Mouse (Mus musculus) intestine, postnatal 0 days (tissue): ENCODE data around the gene Cir1. TPM values are rescaled to one million over a fixed set of nuclear protein-coding genes. Genes with fewer than 3 reads are reported as not detected.

Source experiments
- ATAC-seq: fragments of 200-750 bp; cut with Nextera tagmentation; 2 replicates; pipeline ENCODE4 v1.8.0; 2017; ENCODE audit warnings: mild to moderate bottlenecking, moderate TSS enrichment, moderate library complexity
- H3K27ac ChIP-seq: fragments of 300-500 bp; sonication (generic); 2 replicates; pipeline ENCODE4 v1.5.1; 2014; ENCODE audit warnings: mild to moderate bottlenecking, low read depth, low read length, moderate library complexity
- H3K27me3 ChIP-seq: fragments of 300-500 bp; sonication (generic); replicated peaks from 2 replicates; pipeline ENCODE4 v1.6.1; 2014; ENCODE audit warnings: low read length, mixed read lengths; ENCODE audit not compliant: control insufficient read depth, insufficient read depth
- H3K36me3 ChIP-seq: fragments of 300-500 bp; sonication (generic); 2 replicates; pipeline ENCODE4 v1.6.1; 2014; ENCODE audit warnings: mild to moderate bottlenecking, moderate library complexity; ENCODE audit not compliant: control insufficient read depth, insufficient read depth
- H3K4me1 ChIP-seq: fragments of 300-500 bp; sonication (generic); replicated peaks from 2 replicates; pipeline ENCODE4 v1.6.1; 2014; ENCODE audit warnings: antibody characterized with exemption, low read length, mixed read lengths; ENCODE audit not compliant: control insufficient read depth, insufficient read depth
- H3K4me2 ChIP-seq: fragments of 300-500 bp; sonication (generic); replicated peaks from 2 replicates; pipeline ENCODE4 v1.6.1; 2014; ENCODE audit warnings: low read depth, mild to moderate bottlenecking, moderate library complexity
- H3K4me3 ChIP-seq: fragments of 300-500 bp; sonication (generic); 2 replicates; pipeline ENCODE4 v1.5.1; 2014; ENCODE audit warnings: low read depth, low read length
- H3K9ac ChIP-seq: fragments of 300-500 bp; sonication (generic); 2 replicates; pipeline ENCODE4 v1.6.1; 2014; ENCODE audit warnings: mild to moderate bottlenecking, low read depth, low read length
- H3K9me3 ChIP-seq: fragments of 300-500 bp; sonication (generic); 2 replicates; pipeline ENCODE4 v1.6.1; 2016; ENCODE audit warnings: mixed run types; ENCODE audit not compliant: control insufficient read depth
- CTCF ChIP-seq: sonication (generic); IDR thresholded peaks from 2 replicates; pipeline ENCODE4 v1.5.1; 2016; ENCODE audit warnings: low read depth, mild to moderate bottlenecking, control low read depth, antibody characterized with exemption, moderate library complexity
- WGBS: fragments of 180-500 bp; shearing (Covaris S2); extraction: QIAGEN DNeasy Blood & Tissue Kit; methylation state at CpG from one replicate; pipeline ENCODE4 v1.1.7; 2014; 5-methylcytosine and 5-hydroxymethylcytosine counted together
- polyA plus RNA-seq: library from polyadenylated mRNA; unstranded; fragments of >200 nt; fragmentation: Nextera tagmentation; extraction: Ambion mirVana; gene quantifications from 2 replicates; pipeline ENCODE4 v1.2.1, GENCODE M21; 2015

The Cir1 gene
- polyA plus RNA-seq, 1 experiment from 2014 or later = 17.1 TPM

- Histone ChIP-seq H3K4me2 (no peak overlapping the region), H3K9me3 (no peaks in the 10 kb centered on the region), H3K27ac (no peak overlapping the region), H3K4me1 (peaks cover 14% of the 10 kb centered on the region; the same call in 1 of the 2 replicates), H3K27me3 (peaks cover 84% of the 10 kb centered on the region), H3K4me3 (no peak overlapping the region), H3K9ac (no peak overlapping the region), H3K36me3 (no peaks in the 10 kb centered on the region)
- 9% methylated on average over 8 of the region's 8 CpGs for WGBS
- no peak for ATAC-seq
- no peak for TF ChIP-seq CTCF
Observed at GRCm38 (mm10) chr2:73275261-73276040, 37.0 kb downstream of the Cir1 start.

DNA sequence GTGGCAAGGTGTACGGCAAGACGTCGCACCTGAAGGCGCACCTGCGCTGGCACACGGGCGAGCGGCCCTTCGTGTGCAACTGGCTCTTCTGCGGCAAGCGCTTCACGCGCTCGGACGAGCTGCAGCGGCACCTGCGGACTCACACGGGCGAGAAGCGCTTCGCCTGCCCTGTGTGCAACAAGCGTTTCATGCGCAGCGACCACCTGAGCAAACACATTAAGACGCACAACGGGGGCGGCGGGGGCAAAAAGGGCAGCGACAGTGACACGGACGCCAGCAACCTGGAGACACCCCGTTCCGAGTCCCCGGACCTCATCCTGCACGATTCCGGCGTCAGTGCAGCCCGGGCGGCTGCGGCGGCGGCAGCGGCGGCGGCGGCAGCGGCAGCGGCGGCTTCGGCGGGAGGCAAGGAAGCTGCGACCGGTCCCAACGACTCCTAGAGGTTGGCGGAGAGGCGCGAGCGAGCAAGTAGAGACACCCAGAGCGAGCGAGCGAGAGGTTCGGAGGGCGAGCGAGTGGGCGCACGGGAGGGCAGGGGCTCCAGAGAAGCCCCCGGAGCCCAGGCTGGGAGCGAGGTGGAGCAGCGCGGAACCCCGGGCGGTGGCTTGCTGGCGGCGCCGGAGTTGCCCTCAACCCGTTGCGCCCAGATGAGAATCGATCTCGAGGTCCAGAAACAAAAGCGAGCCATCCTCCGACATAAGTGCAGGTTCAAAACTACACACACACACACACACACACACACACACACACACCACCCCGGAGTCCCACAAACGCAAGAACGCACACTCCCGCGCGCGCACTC is 38.2 kb downstream of the Cir1 start:
- Histone ChIP-seq H3K9me3 (no peaks in the 10 kb centered on the region), H3K4me2 (peak overlapping the region; percentile 64), H3K4me3 (peak overlapping the region; percentile 44), H3K27me3 (peaks cover 89% of the 10 kb centered on the region), H3K9ac (no peak overlapping the region), H3K4me1 (peaks cover 14% of the 10 kb centered on the region; the same call in 1 of the 2 replicates), H3K27ac (no peak overlapping the region), H3K36me3 (no peaks in the 10 kb centered on the region)
- peak; percentile 36; the same call in 1 of the 2 replicates for ATAC-seq
- TF ChIP-seq CTCF = no peak
- under 1% methylated on average over 86 of the region's 88 CpGs for WGBS

DNA sequence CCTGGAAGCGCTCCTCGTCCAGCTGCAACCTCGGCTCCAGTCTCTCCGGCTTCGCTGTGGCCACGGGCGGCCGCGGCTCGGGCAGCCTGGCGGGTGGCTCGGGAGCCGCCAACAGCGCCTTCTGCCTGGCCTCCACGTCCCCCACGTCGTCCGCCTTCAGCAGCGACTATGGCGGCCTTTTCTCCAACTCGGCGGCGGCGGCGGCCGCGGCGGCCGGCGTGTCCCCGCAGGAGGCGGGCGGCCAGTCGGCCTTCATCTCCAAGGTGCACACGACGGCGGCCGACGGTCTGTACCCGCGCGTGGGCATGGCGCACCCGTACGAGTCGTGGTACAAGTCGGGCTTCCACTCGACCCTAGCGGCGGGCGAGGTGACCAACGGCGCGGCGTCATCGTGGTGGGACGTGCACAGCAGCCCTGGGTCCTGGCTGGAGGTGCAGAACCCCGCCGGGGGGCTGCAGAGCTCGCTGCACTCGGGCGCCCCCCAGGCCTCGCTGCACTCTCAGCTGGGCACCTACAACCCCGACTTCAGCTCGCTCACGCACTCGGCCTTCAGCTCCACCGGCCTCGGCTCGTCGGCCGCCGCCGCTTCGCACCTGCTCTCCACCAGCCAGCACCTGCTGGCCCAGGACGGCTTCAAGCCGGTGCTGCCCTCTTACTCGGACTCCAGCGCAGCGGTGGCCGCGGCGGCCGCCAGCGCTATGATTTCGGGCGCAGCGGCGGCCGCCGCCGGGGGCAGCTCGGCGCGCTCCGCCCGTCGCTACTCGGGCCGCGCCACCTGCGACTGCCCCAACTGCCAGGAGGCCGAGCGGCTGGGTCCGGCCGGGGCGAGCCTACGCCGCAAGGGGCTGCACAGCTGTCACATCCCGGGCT is 39.0 kb downstream of the Cir1 start:
- no peaks in the 10 kb centered on the region for H3K9me3 ChIP-seq
- H3K36me3 ChIP-seq = no peaks in the 10 kb centered on the region
- peak overlapping the region; percentile 64 for H3K4me2 ChIP-seq
- peaks cover 14% of the 10 kb centered on the region; the same call in 1 of the 2 replicates for H3K4me1 ChIP-seq
- peak overlapping the region; percentile 44 for H3K4me3 ChIP-seq
- ATAC-seq = peak; percentile 35; the same call in 1 of the 2 replicates
- H3K9ac ChIP-seq = peak overlapping the region; percentile 0; the same call in 1 of the 2 replicates
- peaks cover 87% of the 10 kb centered on the region for H3K27me3 ChIP-seq
- TF ChIP-seq CTCF = no peak
- H3K27ac ChIP-seq = no peak overlapping the region
- WGBS = under 1% methylated on average over 110 of the region's 110 CpGs

GRCm38 (mm10) chr2:73272351-73273248 is 39.9 kb downstream of the Cir1 start:
- no peak for TF ChIP-seq CTCF
- H3K4me3 ChIP-seq = peak overlapping the region; percentile 44
- no peak overlapping the region for H3K27ac ChIP-seq
- 1% methylated on average over 53 of the region's 55 CpGs for WGBS
- peaks cover 14% of the 10 kb centered on the region; the same call in 1 of the 2 replicates for H3K4me1 ChIP-seq
- peak overlapping the region; percentile 0; the same call in 1 of the 2 replicates for H3K9ac ChIP-seq
- peak overlapping the region; percentile 64 for H3K4me2 ChIP-seq
- peaks cover 90% of the 10 kb centered on the region for H3K27me3 ChIP-seq
- no peaks in the 10 kb centered on the region for H3K36me3 ChIP-seq
- H3K9me3 ChIP-seq = no peaks in the 10 kb centered on the region
- ATAC-seq = no peak
